Mouse (Mus musculus): ENCODE measurements around the gene Tbx18. TPM values are rescaled to one million over a fixed set of nuclear protein-coding genes. Genes with fewer than 3 reads are reported as not detected.

Gene Tbx18
- total RNA-seq (2023), result not detected

GRCm38 (mm10) chr9:87730961-87731535, at the start of gene Tbx18:
Gene Tbx18 (minus strand): TSS chr9:87731260.

Measured in neutrophil, adult 59 days (primary cell).